Mouse (Mus musculus) kidney, embryonic 16.5 days (tissue): ENCODE data around the gene Dlg1. TPM values are rescaled to one million over a fixed set of nuclear protein-coding genes. Genes with fewer than 3 reads are reported as not detected.

Experiments
- ATAC-seq: fragments of 200-750 bp; cut with Nextera tagmentation; 2 replicates; pipeline ENCODE4 v1.8.0; 2017; ENCODE audit warnings: moderate TSS enrichment; ENCODE audit not compliant: low FRiP score, low TSS enrichment
- H3K27ac ChIP-seq: fragments of 300-500 bp; sonication (generic); 2 replicates; pipeline ENCODE4 v1.5.1; 2014; ENCODE audit warnings: low read length
- H3K27me3 ChIP-seq: fragments of 300-500 bp; sonication (generic); 2 replicates; pipeline ENCODE4 v1.6.1; 2014; ENCODE audit warnings: low read length, control low read depth, mixed read lengths; ENCODE audit not compliant: insufficient read depth
- H3K36me3 ChIP-seq: fragments of 300-500 bp; sonication (generic); 2 replicates; pipeline ENCODE4 v1.6.1; 2014; ENCODE audit warnings: low read length, control low read depth, mixed read lengths; ENCODE audit not compliant: insufficient read depth
- H3K4me1 ChIP-seq: fragments of 300-500 bp; sonication (generic); 2 replicates; pipeline ENCODE4 v1.6.1; 2014; ENCODE audit warnings: low read length, control low read depth, mixed read lengths; ENCODE audit not compliant: insufficient read depth
- H3K4me2 ChIP-seq: fragments of 300-500 bp; sonication (generic); replicated peaks from 2 replicates; pipeline ENCODE4 v1.6.1; 2014; ENCODE audit warnings: low read depth, low read length
- H3K4me3 ChIP-seq: fragments of 300-500 bp; sonication (generic); 2 replicates; pipeline ENCODE4 v1.5.1; 2014; ENCODE audit warnings: mild to moderate bottlenecking, low read length
- H3K9ac ChIP-seq: fragments of 300-500 bp; sonication (generic); replicated peaks from 2 replicates; pipeline ENCODE4 v1.6.1; 2014; ENCODE audit warnings: low read length
- H3K9me3 ChIP-seq: fragments of 300-500 bp; sonication (generic); 2 replicates; pipeline ENCODE4 v1.6.1; 2016; ENCODE audit warnings: low read length, control low read depth
- WGBS: fragments of 180-500 bp; shearing (Covaris S2); extraction: QIAGEN DNeasy Blood & Tissue Kit; methylation state at CpG from one replicate; pipeline ENCODE4 v1.1.7; 2014; 5-methylcytosine and 5-hydroxymethylcytosine counted together
- polyA plus RNA-seq: library from polyadenylated mRNA; unstranded; fragments of >200 nt; fragmentation: Nextera tagmentation; extraction: Ambion mirVana; gene quantifications from 2 replicates; pipeline ENCODE4 v1.2.1, GENCODE M21; 2015

Gene Dlg1
- polyA plus RNA-seq, 1 experiment from 2014 or later: 25.5 TPM

- Histone ChIP-seq H3K9me3 (peaks cover 3% of the 10 kb centered on the region; the same call in 1 of the 2 replicates), H3K9ac (no peak overlapping the region), H3K36me3 (0 out of 2 replicates have a peak, but pooled peaks cover 7% of the 10 kb centered on the region), H3K4me1 (no peaks in the 10 kb centered on the region), H3K4me3 (no peak overlapping the region), H3K4me2 (no peak overlapping the region), H3K27me3 (no peaks in the 10 kb centered on the region), H3K27ac (no peak overlapping the region)
- ATAC-seq: no peak
- WGBS: 89% methylated on average over 1 of the region's 1 CpGs
Observed at GRCm38 (mm10) chr16:31750526-31750925, 87.3 kb downstream of the Dlg1 start.

- no peak overlapping the region for H3K4me3 ChIP-seq
- H3K27ac ChIP-seq: no peak overlapping the region
- no peak for ATAC-seq
- H3K36me3 ChIP-seq: 0 out of 2 replicates have a peak, but pooled peaks cover 2% of the 10 kb centered on the region
- no peaks in the 10 kb centered on the region for H3K27me3 ChIP-seq
- H3K4me1 ChIP-seq: no peaks in the 10 kb centered on the region; the same call in 1 of the 2 replicates
- H3K9me3 ChIP-seq: no peaks in the 10 kb centered on the region
- H3K9ac ChIP-seq: no peak overlapping the region
- no peak overlapping the region for H3K4me2 ChIP-seq
- 68% methylated on average over 19 of the region's 19 CpGs for WGBS
Observed at GRCm38 (mm10) chr16:31754172-31755025, 91.2 kb downstream of the Dlg1 start.

- Histone ChIP-seq H3K27me3 (no peaks in the 10 kb centered on the region), H3K4me3 (no peak overlapping the region), H3K4me1 (no peaks in the 10 kb centered on the region; the same call in 1 of the 2 replicates), H3K9me3 (no peaks in the 10 kb centered on the region), H3K36me3 (0 out of 2 replicates have a peak, but pooled peaks cover 2% of the 10 kb centered on the region), H3K4me2 (no peak overlapping the region), H3K27ac (no peak overlapping the region), H3K9ac (no peak overlapping the region)
- 96% methylated on average over 1 of the region's 1 CpGs for WGBS
- ATAC-seq: no peak
Observed at GRCm38 (mm10) chr16:31755053-31755452, 91.8 kb downstream of the Dlg1 start.

- no peaks in the 10 kb centered on the region; the same call in 1 of the 2 replicates for H3K4me1 ChIP-seq
- no peak for ATAC-seq
- H3K4me2 ChIP-seq: no peak overlapping the region
- no peaks in the 10 kb centered on the region for H3K9me3 ChIP-seq
- WGBS: 87% methylated on average over 5 of the region's 5 CpGs
- H3K27ac ChIP-seq: no peak overlapping the region
- no peak overlapping the region for H3K9ac ChIP-seq
- 0 out of 2 replicates have a peak, but pooled peaks cover 2% of the 10 kb centered on the region for H3K36me3 ChIP-seq
- H3K27me3 ChIP-seq: no peaks in the 10 kb centered on the region
- no peak overlapping the region for H3K4me3 ChIP-seq
Observed at GRCm38 (mm10) chr16:31756436-31756835, 93.2 kb downstream of the Dlg1 start.

GRCm38 (mm10) chr16:31757606-31758005 is 94.4 kb downstream of the Dlg1 start:
- Histone ChIP-seq H3K27ac (no peak overlapping the region), H3K27me3 (no peaks in the 10 kb centered on the region), H3K4me3 (no peak overlapping the region), H3K4me1 (no peaks in the 10 kb centered on the region; the same call in 1 of the 2 replicates), H3K9me3 (no peaks in the 10 kb centered on the region), H3K36me3 (0 out of 2 replicates have a peak, but pooled peaks cover 2% of the 10 kb centered on the region), H3K9ac (no peak overlapping the region), H3K4me2 (no peak overlapping the region)
- WGBS: 88% methylated on average over 1 of the region's 1 CpGs
- no peak for ATAC-seq

- WGBS: 62% methylated on average over 6 of the region's 6 CpGs
Observed at GRCm38 (mm10) chr16:31759416-31759815, 96.2 kb downstream of the Dlg1 start.

GRCm38 (mm10) chr16:31766298-31766697 is 103.1 kb downstream of the Dlg1 start:
- no peaks in the 10 kb centered on the region for H3K36me3 ChIP-seq
- no peak for ATAC-seq
- WGBS: 97% methylated on average over 6 of the region's 6 CpGs

More at GRCm38 (mm10) chr16:31759416-31759815, 96.2 kb downstream of the Dlg1 start:
- H3K27ac ChIP-seq: no peak overlapping the region
- no peak overlapping the region for H3K9ac ChIP-seq
- no peaks in the 10 kb centered on the region for H3K9me3 ChIP-seq
- H3K4me2 ChIP-seq: no peak overlapping the region
- no peak for ATAC-seq
- no peaks in the 10 kb centered on the region for H3K27me3 ChIP-seq
- 0 out of 2 replicates have a peak, but pooled peaks cover 2% of the 10 kb centered on the region for H3K36me3 ChIP-seq
- H3K4me1 ChIP-seq: no peaks in the 10 kb centered on the region; the same call in 1 of the 2 replicates
- H3K4me3 ChIP-seq: no peak overlapping the region

GRCm38 (mm10) chr16:31766715-31767114 is 103.5 kb downstream of the Dlg1 start:
- no peaks in the 10 kb centered on the region for H3K4me1 ChIP-seq
- 56% methylated on average over 3 of the region's 3 CpGs for WGBS
- H3K9me3 ChIP-seq: no peaks in the 10 kb centered on the region
- H3K9ac ChIP-seq: no peak overlapping the region
- H3K4me2 ChIP-seq: no peak overlapping the region
- H3K27ac ChIP-seq: no peak overlapping the region
- no peak for ATAC-seq
- no peaks in the 10 kb centered on the region for H3K36me3 ChIP-seq
- H3K4me3 ChIP-seq: no peak overlapping the region
- H3K27me3 ChIP-seq: no peaks in the 10 kb centered on the region

More at GRCm38 (mm10) chr16:31766298-31766697, 103.1 kb downstream of the Dlg1 start:
- Histone ChIP-seq H3K4me3 (no peak overlapping the region), H3K9me3 (no peaks in the 10 kb centered on the region), H3K9ac (no peak overlapping the region), H3K4me1 (no peaks in the 10 kb centered on the region), H3K4me2 (no peak overlapping the region), H3K27me3 (no peaks in the 10 kb centered on the region), H3K27ac (no peak overlapping the region)

- no peak overlapping the region for H3K27ac ChIP-seq
- ATAC-seq: no peak
- H3K4me2 ChIP-seq: no peak overlapping the region
- no peaks in the 10 kb centered on the region for H3K4me1 ChIP-seq
- H3K27me3 ChIP-seq: no peaks in the 10 kb centered on the region
- no peak overlapping the region for H3K9ac ChIP-seq
- WGBS: 85% methylated on average over 10 of the region's 10 CpGs
- no peak overlapping the region for H3K4me3 ChIP-seq
- no peaks in the 10 kb centered on the region for H3K36me3 ChIP-seq
- no peaks in the 10 kb centered on the region for H3K9me3 ChIP-seq
Observed at GRCm38 (mm10) chr16:31775924-31776323, 112.7 kb downstream of the Dlg1 start.

- H3K4me1 ChIP-seq: no peaks in the 10 kb centered on the region
- ATAC-seq: no peak
- no peak overlapping the region for H3K4me3 ChIP-seq
- H3K36me3 ChIP-seq: peaks cover 4% of the 10 kb centered on the region; the same call in 1 of the 2 replicates
- no peak overlapping the region for H3K4me2 ChIP-seq
- no peaks in the 10 kb centered on the region for H3K27me3 ChIP-seq
- 63% methylated on average over 6 of the region's 6 CpGs for WGBS
- H3K9ac ChIP-seq: no peak overlapping the region
- H3K27ac ChIP-seq: no peak overlapping the region
- no peaks in the 10 kb centered on the region for H3K9me3 ChIP-seq
Observed at GRCm38 (mm10) chr16:31781015-31781414, 117.8 kb downstream of the Dlg1 start.
